Mouse (Mus musculus) adrenal gland, adult (tissue): ENCODE results near the gene Emg1.

ENCODE experiments used
- DNase-seq, 2 experiments: peaks; one replicate each; pipeline ENCODE4 v3.0.0; 2022 to 2023; ENCODE audit warnings: low spot score in 1 of 2; ENCODE audit not compliant: inconsistent age in 2 of 2

Emg1 gene

GRCm38 (mm10) chr6:124740888-124741761 lies 29.1 kb upstream of the Emg1 start, which contains the start of gene Grcc10:
Gene Grcc10, minus strand, starts transcription at chr6:124741374.
- peak; percentile 91 to 97 for DNase-seq

DNA sequence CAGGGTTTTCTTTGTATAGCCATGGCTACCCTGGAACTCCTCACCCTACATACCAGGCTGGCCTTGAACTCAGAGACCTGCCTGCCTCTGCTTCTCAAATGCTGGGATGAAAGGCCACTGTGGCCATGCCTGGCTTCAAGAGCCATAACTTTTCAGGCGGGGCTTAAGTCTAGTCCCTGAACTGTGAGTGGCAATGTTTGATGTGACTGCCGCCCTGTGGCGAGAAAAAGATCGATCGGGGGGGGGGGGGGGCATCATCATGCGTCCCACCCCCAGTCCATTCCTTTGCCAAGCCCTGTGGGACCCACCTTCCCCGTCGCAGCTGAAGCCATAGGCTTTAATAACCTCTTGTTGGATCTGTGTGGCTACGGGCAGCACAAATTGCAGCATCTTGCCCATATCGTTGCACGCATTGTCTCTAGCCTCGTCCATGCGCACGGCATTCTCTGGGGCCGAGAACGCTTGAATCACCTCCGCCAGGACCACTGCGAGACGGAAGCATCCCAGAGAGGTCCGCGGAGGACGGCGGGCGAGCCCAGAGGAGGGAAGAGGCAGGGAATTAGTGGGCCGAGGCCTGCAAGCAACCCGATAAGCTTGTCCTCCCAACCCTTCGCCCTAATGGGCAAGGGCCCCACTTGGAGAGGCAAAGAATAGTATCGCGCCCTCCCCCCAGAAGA lies 28.4 kb upstream of the Emg1 start:
- no peak for DNase-seq

- no peak for DNase-seq
Observed at GRCm38 (mm10) chr6:124739231-124739796, 27.3 kb upstream of the Emg1 start.

DNA sequence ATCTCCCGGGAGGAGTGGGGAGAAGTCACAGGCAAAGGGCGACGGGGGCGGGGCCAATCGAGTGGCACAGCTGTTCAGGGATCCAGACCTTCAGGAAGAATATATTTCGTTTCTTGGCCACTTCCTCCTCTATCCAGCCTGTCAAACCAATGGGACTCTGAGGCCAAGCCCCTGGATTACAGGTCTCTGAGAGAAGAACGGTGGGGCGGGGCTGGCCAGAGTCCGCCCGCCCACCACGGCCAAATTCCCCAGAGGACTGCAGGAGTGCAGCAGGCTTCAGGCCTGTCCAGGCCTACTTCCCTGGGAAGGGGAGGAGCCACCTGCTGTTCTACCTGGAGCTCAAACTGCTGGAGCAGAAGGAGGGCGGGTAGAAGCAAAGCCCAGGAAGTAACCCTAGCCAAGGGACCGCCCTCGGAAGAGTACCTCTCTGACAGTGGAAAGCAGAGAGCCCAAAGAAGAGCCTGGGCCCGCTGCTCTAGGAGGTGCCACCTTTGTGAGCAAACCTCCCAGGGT lies 26.6 kb upstream of the Emg1 start, which contains the start of gene Ptpn6:
Ptpn6 (minus strand) TSS at position 204 of the 513 bp plus-strand sequence.
- DNase-seq: peak in 1 of 2 experiments; percentile 68

DNA sequence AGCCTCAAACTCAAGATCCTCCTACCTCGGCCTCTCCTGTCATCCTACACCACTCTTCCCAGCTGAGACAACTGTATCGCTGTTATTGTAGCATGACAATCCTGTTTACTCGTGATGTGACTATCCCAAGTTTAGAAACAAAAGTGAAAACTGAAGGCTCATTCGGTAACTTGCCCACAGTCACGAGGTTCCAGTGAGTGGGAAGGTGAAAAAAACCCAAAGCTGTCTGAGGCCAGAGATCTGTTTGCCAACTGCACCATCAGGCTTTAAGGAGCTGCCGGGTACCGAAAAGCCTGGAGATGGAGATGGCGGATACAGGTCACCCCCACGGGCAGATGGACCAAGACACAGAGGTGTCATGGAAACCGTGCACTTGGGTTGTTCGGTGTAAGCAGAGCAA lies 25.1 kb upstream of the Emg1 start:
- no peak for DNase-seq

DNA sequence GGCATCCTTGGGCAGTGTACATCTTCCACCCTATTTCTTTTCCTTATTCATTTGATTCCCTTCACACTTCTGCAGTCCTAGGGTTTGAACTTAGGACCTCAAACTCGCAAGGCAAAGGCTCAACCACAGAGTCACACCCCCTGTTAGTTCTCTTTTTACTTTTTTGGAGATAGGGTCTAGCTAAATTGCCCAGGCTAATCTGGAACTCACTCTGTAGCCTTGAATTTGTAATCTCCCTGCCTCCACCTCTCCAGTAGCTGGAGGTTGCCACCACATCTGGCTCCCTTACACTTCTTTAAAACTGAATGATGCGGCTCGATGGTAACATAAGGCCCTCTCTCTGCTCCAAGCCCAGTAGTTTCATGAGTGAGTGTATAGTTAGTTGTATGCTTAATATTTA lies 22.4 kb upstream of the Emg1 start:
- DNase-seq: no peak

GRCm38 (mm10) chr6:124732476-124733370 lies 20.7 kb upstream of the Emg1 start:
- DNase-seq: peak; percentile 55 to 65

- no peak for DNase-seq
Observed at GRCm38 (mm10) chr6:124731038-124731437, 19.1 kb upstream of the Emg1 start.

GRCm38 (mm10) chr6:124729850-124730705 lies 18.1 kb upstream of the Emg1 start:
- no peak for DNase-seq

DNA sequence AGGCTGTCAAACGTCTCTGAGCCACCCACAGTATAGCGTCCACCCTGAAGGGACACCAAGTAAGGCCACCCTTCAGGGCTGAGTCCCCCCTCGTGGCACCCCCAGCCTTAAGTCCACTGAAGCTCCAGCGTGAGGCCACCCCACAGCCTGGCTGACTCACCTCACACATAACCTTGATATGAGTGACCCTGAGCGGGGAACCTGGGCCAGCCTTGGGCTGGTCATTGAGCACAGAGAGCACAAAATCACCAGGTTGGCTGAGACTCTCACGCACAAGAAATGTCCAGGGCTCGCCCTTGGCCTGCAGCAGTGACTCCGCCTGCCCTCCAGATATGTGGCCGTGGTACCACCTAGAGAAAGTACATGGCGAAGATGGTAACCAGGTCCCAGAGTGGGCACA lies 16.6 kb upstream of the Emg1 start:
- peak; percentile 84 to 90 for DNase-seq

DNA sequence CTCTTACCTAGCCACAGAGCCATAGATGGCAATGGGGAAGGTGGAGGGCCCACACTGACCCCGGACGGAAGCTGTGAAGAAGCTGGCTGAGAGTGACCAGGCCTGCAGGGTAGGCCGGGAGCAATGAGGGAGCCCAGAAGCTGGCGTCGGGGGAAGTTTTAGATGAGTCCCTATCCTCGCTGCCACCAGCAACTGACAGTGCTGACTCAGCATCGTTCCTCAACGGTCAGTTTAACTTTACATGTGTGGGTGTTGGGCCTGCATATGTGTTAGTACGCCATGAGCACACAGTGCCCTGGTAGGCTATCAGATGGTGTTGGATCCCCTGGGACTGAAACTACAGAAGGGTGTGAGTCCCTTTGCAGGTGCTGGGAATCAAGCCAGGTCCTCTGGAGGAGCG lies 12.5 kb upstream of the Emg1 start:
- no peak for DNase-seq

GRCm38 (mm10) chr6:124723541-124723940 lies 11.6 kb upstream of the Emg1 start:
- DNase-seq: no peak

DNA sequence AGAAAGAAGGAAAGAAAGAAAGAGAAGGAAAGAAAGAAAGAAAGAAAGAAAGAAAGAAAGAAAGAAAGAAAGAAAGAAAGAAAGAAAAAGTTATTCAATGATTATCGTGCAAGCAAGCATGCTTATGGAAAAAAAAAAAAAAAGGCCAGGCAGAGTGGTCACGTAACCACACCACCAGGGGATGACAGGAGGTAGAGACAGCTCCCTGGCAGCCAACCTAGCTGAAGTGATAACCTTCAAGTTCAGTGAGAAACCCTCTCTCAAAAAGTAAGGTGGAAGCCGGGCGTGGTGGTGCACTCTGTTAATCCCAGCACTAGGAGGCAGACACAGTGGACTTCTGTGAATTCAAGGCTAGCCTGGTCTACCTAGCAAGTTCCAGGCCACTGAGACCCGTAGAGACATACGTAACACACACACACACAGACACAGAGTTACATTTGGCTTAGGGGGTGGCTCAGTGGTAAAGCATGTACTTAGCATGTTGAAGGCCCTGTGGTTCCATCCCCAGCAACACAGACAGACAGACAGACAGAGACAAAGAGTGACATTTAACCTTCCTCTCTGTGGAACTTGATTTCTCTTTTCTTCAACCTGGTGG lies 11.0 kb upstream of the Emg1 start:
- no peak for DNase-seq

DNA sequence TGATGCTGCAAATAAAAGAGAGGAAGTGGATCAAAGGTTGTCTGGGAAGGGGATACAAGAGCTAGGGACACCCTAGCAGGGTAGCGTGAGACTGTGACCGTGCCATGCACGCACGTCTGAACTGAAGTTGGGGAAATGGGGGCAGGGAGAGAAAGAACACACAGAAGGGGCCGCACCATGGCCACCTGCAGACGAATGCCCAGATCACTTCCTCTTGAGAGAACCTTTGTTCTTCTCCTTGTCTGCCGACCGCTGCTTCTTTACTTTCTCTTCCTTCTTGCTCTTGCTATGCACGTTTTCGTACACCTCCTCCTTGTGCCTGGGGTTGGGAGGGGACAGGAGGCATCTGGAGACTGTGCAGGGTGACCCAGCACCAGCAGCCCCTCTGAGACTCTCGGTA lies 8.9 kb upstream of the Emg1 start:
- DNase-seq: no peak

- no peak for DNase-seq
Observed at GRCm38 (mm10) chr6:124719354-124719978, 7.5 kb upstream of the Emg1 start.

DNA sequence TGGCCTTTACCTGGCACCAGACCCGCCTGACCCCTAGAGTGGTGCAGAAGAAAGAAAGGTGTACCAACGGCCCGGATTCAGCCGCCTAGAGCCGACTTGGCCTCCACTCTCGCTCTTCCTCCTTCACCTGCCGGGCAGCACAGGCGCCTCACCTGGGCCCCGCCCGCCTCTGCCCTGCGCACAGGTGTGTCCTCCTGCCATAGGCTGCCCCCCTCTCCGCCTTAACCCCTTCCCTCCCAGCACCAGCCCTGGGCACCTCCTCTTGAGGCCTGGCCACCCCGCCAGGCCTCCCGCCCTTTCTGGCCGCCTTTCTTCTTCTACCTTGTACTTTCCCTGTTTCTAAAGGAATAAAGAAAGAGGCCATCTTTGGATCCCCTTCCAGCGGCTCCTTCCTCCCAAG lies 6.7 kb upstream of the Emg1 start:
- DNase-seq: no peak

DNA sequence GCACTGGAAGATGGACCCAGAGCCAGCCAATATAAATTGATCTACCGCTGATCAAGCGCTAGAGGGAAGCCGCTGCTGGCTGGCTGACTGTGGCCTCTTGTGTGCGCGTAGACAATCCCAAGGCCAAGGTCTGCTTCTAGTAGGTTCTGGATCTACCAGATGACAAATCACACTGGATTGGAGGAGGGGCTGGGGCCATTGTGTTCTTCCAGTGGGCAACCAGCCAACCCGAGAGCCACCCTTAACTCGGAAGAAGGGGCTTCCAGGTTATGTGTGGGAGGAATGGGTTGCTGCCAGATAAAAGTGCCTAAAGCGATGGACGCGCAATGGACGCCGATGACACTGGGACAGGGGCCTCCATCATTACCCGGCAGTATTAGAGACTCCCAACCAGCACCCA lies 6.0 kb upstream of the Emg1 start:
- DNase-seq: peak; percentile 63 to 72

GRCm38 (mm10) chr6:124716864-124717490 lies 5.0 kb upstream of the Emg1 start:
- peak; percentile 61 to 81 for DNase-seq
